Mouse (Mus musculus) left cerebral cortex, adult 6 months (tissue): ENCODE results near the gene Sema4a. TPM values are rescaled to one million over a fixed set of nuclear protein-coding genes. Genes with fewer than 3 reads are reported as not detected.

Experiments
- long read RNA-seq, 2 experiments: library from polyadenylated mRNA; unstranded; transcript quantifications; one replicate each; pipeline ENCODE4 v2.0.0; 2019 to 2020
- polyA plus RNA-seq: library from polyadenylated mRNA; unstranded; fragments of <200 nt; fragmentation: Nextera tagmentation; gene quantifications from 2 replicates; pipeline ENCODE4 v1.2.3, GENCODE M21; 2021

Gene Sema4a
- polyA plus RNA-seq, result 14.1 and 17.3 TPM in 2 replicates
- long read RNA-seq, experiment 1, transcript Sema4a-214 (15 exons, 3,046 nt), result minor isoform, 9 of 108 reads
- long read RNA-seq, experiment 1, transcript Sema4a-215 (15 exons, 3,084 nt), result minor isoform, 10 of 108 reads
- long read RNA-seq, experiment 1, transcript Sema4a-213 (15 exons, 3,125 nt), result major isoform, 54 of 108 reads
- long read RNA-seq, experiment 1, partial matches to known transcripts, result 11 of 108 reads
- long read RNA-seq, experiment 1, other reads (novel, unspliced or antisense), result 16 of 108 reads
- long read RNA-seq, experiment 2, partial matches to known transcripts, result 1 of 14 reads
- long read RNA-seq, experiment 2, other reads (novel, unspliced or antisense), result 6 of 14 reads

DNA sequence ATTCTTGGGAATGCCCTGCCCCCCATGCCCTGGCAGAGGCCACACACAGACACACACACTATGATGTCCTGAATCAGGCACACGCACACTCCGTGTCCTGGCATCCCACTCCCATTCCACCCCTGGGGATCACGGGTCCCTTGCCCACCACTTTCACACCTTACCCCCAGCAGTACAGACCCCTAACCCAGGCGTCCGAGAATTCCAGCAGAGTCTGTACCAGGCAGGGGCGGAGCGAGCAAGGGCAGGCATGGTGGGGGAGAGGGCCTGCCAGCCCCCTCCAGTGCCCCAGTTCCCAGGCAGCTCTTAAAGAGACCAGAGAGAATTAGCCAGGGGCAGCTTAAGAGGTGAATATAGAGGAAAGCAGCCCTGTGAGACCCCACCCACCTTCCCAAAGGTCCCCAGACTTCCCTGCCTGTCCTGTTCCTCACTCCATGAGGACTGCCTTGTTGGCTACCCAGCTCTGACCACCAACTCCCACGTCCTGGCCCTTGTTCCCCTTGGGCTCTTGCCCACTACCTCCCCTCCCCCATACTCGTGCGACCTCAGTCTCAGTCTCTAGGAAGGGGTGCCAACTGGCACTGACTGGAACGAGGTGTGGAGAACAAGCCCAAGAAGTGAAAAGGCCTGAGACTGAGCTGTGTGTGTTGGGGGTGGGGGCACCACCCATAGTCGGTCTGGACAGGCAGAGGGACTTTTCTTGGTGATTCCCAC is at the start of gene Sema4a:
Gene Sema4a, minus strand, starts transcription at position 200 of the 714 bp plus-strand sequence.

GRCm38 (mm10) chr3:88509692-88510420 is 48.9 kb upstream of the Sema4a start, which contains the start of gene Lmna:
Gene Lmna (minus strand): TSS chr3:88509956.

DNA sequence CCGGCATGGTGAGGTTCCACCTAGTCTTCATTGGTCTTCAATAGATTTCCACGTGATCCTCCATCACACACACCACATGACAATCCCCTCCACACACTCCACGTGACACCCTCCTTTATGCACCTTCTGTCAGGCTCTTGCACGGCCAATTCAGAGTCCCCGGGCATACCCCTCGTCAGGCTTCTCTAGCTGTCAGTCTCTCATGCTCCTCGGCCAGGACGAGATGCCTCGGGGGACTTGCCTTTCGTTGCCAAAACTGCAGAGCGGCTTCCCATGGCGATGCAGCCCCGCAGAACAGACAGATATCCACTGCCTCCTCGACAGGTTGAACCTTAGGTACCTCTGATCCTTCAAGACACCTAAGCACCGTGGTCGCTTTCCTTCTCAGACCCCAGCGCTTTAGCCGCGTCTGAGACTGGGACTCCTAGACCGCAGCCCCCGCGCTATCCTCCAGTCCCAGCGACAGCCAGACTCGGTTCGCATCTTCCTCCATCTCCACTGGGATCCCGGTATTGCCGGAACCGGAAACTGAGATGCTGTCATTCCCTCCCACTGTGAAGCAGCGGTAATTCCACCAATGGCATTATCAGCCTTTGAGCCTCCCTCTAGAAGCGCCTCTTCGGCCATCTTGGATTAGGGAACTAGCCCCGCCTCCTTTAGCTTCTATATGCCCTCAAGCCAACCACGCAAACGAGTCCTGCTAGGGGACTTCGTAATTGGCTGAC is 36.2 kb downstream of the Sema4a start, which contains the start of gene Slc25a44:
Gene Slc25a44, minus strand, starts transcription at position 535 of the 725 bp plus-strand sequence.

GRCm38 (mm10) chr3:88409741-88410644 is 51.0 kb downstream of the Sema4a start, which contains the start of gene Pmf1:
Gene Pmf1 (minus strand): TSS chr3:88410331.

Other genes with a start within 250 kb of the Sema4a start
- not detected in 2 replicates for gene Rhbg, start 206.5 kb downstream of the Sema4a start, polyA plus RNA-seq
- gene Gm38392, start 174.0 kb downstream of the Sema4a start, polyA plus RNA-seq, result not detected in 2 replicates
- gene Tsacc, start 164.2 kb downstream of the Sema4a start, polyA plus RNA-seq, result 4.4 and 5.3 TPM in 2 replicates
- gene Cct3, start 164.1 kb downstream of the Sema4a start, polyA plus RNA-seq, result 165 and 195 TPM in 2 replicates
- 143 and 151 TPM in 2 replicates for gene Glmp, start 136.2 kb downstream of the Sema4a start, polyA plus RNA-seq
- 2.0 and 2.1 TPM in 2 replicates for gene Tmem79, start 125.0 kb downstream of the Sema4a start, polyA plus RNA-seq
- gene Smg5, start 124.9 kb downstream of the Sema4a start, polyA plus RNA-seq, result 8.0 and 9.2 TPM in 2 replicates
- gene Paqr6, start 96.6 kb downstream of the Sema4a start, polyA plus RNA-seq, result 11.8 and 12.5 TPM in 2 replicates
- gene Bglap3, start 88.4 kb downstream of the Sema4a start, polyA plus RNA-seq, result 0.42 and 0.59 TPM in 2 replicates
- 1.0 and 1.1 TPM in 2 replicates for gene Bglap2, start 82.5 kb downstream of the Sema4a start, polyA plus RNA-seq
- not detected in 2 replicates for gene Bglap, start 76.7 kb downstream of the Sema4a start, polyA plus RNA-seq
- gene Pmf1, start 50.9 kb downstream of the Sema4a start, polyA plus RNA-seq, result 7.3 and 9.7 TPM in 2 replicates
- gene Slc25a44, start 36.0 kb downstream of the Sema4a start, polyA plus RNA-seq, result 41.1 and 42.3 TPM in 2 replicates
- gene Lmna, start 48.8 kb upstream of the Sema4a start, polyA plus RNA-seq, result 51.8 and 54.5 TPM in 2 replicates
- gene Mex3a, start 71.2 kb upstream of the Sema4a start, polyA plus RNA-seq, result 0.29 and 0.49 TPM in 2 replicates
- not detected in 2 replicates for gene Rab25, start 87.1 kb upstream of the Sema4a start, polyA plus RNA-seq
- gene Lamtor2, start 91.9 kb upstream of the Sema4a start, polyA plus RNA-seq, result 138 and 243 TPM in 2 replicates
- 15.4 and 27.8 TPM in 2 replicates for gene Ubqln4, start 92.6 kb upstream of the Sema4a start, polyA plus RNA-seq
- gene Ssr2, start 114.7 kb upstream of the Sema4a start, polyA plus RNA-seq, result 189 and 202 TPM in 2 replicates
- 48.6 and 53.4 TPM in 2 replicates for gene Arhgef2, start 144.8 kb upstream of the Sema4a start, polyA plus RNA-seq
- not detected in 2 replicates for gene Rxfp4, start 192.0 kb upstream of the Sema4a start, polyA plus RNA-seq
- gene Khdc4, start 224.6 kb upstream of the Sema4a start, polyA plus RNA-seq, result 22.7 and 35.6 TPM in 2 replicates